Mouse (Mus musculus) frontal cortex, postnatal 36 days (tissue): Measurements from ENCODE around the gene Pak6.

Experiments used
- DNase-seq, 2 experiments: peaks; one replicate each; pipeline ENCODE4 v3.0.0; 2022; ENCODE audit warnings: low spot score in 2 of 2

The Pak6 gene

DNA sequence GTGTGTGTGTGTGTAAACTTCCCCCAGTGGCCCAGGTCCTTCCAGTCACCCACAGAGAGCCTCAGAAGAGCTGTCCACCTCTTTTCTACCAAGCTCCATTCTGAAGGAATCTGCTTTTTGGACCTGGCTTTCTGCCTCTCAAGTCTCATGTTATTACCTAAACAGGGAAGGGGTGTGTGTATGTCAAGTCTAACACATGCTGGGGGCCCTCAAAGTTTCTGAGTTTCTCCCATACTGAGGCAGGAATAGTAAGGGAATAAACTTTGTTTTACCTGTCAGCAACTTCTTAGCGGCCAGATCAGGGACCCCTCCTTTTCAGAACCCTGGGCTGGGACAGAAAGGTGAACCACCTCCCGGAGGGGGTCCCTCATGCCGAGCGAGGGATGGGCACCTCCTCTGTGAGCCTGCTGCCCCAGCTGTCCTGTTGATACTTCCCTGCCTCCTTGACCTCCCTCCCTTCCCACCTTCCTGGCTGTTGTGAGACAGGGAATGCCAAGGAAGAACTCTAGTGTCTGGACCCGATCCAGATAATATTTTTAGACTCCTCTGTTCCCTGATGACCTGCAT, 34.3 kb downstream of the Pak6 start:
- no peak for DNase-seq

DNA sequence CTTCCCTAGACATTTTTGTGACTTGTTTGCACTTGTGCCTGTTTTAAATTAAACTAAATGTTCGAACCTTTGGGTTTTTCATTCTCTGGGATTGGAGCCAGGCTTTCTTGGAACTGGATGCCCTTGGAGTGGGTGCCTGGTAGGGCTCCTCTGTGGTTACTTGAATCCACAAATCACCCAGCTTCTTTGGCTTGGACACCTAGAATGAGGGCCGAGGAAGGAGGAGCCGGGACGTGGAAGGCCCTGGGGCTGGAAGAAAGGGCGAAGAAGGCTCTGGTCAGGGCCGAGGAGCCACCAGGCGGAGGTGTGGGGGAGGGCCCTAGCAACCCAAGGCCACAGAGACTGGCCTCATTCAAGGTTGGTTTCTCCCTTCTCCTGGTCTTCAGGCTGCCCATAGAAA, 34.9 kb downstream of the Pak6 start:
- no peak for DNase-seq

DNA sequence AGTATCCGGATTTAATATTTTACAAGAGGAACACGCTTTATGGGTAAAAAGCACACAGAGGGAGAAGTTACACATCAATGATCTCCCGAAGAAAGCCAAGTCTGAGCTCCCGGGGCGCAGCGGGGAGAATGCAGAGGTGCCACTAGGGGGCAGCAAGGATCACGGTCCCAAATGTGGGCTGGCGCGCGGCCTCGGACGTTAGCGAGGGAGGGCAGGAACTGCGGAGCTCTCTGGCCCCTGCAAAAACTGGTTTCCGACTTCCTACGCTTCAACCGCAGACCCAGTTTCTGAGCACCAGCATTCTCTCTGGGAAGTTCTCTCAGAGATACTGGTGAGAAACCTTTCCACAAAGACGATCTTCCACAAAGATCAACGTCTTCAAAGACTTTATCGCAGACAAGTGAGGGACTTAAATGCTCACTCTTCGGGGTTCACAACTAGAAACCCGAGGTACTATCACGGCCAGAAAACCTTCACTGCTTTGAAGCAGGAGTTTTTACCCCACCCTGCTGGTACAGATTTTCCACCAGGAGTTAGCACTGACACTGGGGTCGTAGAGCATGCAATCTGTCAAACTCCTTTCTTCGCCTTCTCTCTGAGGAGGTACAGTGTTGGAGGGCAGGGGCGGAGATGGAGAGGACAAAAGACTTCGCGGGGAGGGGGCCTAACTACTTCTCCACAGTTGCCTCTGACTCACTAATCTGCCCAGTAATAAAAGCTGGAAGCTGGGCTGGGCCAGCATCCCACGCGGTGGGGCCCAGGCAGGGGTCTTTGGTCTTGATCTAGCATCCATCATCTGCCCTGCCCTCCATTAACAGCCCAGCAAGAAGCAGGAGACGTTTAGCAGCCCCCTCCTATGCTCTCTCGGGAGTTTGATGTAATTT, 37.3 kb downstream of the Pak6 start:
- DNase-seq = peak; percentile 69 to 81

DNA sequence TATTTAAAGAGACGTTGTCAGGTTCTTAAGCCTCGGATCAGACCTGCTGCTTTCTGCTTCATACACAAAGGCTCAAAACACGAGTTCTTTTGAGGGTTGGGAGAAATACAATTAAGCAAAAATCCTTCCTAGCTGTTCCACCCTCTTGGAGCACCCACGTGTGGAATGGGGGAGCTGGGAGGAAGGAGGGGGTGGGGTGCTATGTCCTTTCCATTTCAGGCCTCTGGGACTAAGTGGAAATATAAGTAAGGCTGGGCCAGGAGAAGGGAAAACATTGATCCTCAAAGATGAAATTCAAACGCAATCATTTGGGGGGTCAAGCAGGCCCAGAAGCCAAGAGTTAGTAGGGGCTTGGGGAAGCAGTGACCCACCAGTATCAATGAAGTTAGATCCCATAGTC, 38.1 kb downstream of the Pak6 start:
- DNase-seq = no peak

DNA sequence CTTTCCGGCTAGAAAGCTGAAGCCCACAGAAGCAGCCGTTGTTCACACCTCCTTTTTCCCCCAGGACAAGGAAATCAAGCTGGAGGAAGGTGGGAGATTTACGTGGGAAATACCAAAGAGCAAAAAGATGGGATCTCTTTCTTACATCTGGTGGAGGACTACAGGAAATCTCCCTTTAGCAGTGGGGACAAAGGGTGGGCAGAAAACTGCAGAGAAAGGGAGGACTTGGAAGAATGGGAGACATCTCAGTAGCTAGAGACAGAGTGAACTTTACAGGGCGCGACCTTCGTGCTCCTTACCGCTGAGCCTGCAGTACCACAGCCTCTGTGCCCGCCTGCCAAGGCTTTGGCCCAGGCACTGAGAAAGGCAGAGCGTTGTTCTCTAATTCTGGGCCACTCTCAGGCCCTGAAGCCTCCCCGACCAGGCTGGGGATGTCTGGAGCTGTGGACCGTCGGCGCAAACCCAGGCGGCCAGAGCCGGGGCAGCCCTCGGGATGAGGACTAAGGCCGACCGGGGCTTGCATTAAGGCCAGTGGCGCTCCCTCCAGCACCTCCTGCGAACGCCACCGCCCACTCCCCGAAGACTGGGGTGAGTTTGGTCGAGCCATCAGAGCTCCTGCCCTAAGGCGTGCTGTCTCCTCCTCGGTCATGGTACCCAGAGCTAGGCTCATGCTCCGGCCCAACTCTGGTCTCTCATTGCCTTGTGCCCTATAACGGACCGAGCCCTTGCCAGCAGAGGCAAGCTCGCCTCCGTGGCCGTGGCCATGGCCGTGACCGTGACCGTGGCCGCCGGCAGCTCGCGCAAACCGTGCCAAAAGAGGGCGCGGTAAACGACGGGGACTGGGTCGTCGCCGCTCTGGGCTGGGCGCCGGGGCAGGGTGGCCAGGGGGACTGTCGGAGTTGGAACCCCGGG, 39.1 kb downstream of the Pak6 start:
- no peak for DNase-seq

DNA sequence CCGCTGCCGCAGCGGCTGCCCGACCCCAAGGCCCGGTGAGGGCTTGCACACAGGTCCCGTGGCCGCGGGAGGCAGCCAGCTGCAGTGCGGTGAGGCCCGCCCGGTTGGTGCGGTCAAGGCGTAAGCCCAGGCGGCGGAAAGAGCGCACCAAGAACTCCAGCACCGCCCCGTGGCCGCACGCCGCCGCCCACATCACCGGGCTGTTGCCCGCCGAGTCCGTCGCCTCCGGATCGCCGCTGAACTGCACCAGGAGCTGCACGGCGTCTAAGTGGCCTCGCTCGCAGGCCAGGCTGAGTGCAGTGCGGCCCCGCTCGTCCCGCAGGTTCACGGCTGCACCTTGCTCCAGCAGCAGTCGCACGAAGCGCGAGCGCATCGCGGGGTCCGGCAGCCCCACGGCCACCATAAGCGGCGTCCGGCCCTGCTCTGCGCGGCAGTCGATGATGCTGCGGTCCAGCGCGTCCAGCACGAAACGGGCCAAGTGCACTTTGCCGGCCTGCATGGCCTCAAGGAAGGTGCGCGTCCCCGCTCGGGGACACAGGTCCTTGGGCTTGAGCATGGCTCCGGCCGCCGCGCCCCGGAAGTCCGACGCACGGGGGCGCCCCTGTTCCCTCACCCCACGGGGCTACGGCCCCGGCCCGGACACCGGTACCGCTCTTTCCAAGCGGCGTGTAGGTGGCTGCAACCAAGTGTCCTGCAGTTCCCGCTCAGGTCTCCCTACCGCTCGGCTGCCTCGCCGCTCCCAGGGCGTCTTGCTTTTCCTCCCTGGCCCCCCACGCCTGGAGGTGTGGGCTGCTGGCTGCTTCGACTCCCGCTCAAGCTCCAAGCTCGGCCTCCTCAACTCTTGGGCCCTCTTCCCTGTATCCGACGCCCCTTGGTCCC, 40.0 kb downstream of the Pak6 start:
- no peak for DNase-seq

DNA sequence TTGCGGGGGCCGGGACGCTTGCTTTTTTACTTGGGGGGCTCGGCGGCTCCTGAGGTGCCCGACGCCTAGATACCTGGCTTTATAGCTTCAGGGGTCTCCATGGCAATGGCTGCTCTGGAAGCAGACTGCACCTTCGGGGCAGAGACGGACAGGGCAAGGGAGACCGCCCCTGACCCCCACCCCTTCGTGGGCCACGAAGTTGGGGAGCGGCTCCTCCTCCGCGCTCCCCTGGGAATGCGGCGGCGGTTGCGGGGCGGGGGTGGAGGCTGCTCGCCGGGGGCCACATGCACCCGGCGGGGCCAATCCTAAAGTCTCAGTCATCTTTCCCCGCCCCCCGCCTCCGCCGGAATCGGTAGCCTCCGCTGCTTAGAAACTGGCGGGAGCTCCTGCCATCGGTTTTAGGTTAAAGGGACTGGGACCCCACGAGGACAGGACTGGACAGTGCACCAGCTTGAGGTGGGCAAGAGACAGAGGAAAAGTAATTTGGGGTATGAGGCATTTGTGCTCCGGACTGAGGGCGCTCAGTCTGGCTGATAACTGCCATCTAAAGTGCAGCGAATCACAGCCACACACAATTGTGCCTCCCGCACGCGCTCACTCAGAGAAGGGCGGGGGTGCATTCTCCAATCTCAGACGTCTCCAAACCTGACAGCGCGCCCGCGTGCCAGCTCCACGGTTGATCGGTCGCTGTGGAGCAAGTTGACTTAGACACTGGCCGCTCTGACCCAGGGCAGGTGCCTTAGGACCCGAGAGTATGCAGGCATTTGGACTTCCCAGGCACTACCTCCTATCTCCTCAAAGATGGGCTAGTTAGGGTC, 41.0 kb downstream of the Pak6 start, which contains the start of gene Ankrd63:
Gene Ankrd63 (minus strand): TSS at position 51 of the 818 bp plus-strand sequence.
- DNase-seq = peak in 1 of 2 experiments; percentile 56

DNA sequence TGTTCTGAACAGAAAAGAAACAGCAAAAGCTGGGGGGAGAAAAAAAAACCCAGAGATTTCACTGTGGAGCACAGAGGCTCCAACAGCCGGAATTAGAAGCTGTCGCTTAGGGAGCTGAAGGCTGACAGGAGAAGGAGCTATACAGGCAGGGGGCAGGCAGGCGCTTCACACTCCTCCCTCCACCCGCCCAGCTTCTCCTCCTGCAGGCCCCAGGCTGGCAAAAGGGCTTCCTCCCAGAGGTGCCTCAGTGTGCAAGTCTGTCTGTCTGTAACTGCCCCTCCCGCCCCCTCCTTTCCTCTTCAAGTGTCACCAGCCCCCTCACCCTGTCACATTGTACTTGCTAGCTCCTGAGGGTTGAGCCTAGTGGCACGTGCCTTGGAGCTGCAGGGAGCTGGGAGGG, 43.3 kb downstream of the Pak6 start:
- peak in 1 of 2 experiments; percentile 41 for DNase-seq

DNA sequence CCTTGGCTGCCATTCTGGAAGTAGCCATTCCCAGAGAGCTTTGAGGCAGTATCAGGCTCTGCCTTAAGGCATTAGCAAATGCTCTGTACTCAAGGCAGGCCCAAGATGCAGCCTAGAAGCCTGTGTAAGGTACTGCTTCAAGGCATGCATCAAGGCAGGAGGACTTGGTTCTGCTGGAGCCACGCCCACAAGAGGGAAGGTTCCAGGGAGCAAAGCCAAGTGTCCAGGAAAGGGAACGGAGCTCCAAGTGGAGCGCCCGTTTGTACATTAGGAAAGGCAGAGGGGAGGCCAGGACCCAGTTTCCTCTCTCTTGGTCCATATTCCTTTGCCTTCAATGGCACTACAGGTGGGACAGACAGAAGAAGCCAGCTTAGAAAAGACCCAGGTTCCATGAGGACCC, 45.4 kb downstream of the Pak6 start:
- no peak for DNase-seq

DNA sequence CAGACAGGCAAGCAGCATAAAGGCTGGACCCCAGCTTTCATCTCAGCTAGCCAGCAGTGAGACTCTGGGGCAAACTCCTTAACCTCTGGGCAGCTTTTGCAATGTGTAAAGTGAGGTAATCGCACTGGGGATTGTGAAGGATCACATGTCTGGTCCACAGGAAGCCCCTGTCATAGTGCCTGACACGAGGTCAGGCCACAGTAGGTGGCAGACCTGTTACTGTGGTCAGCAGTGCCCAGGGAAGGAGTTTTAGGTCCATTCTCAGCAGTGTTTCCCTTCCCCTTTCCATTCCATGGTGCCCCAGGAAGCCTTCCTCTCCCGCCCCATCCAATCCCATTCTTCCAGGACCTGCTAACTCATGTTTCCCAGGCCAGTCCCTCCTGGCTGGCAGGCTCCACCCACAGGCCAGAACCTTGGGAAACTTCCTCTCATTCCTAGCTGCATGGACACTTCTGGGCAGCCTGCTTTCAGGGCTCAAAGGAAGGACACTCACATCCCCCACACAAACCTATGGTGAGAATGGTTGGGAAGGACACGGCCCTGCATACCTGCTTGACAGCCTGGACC, 46.6 kb downstream of the Pak6 start:
- no peak for DNase-seq

DNA sequence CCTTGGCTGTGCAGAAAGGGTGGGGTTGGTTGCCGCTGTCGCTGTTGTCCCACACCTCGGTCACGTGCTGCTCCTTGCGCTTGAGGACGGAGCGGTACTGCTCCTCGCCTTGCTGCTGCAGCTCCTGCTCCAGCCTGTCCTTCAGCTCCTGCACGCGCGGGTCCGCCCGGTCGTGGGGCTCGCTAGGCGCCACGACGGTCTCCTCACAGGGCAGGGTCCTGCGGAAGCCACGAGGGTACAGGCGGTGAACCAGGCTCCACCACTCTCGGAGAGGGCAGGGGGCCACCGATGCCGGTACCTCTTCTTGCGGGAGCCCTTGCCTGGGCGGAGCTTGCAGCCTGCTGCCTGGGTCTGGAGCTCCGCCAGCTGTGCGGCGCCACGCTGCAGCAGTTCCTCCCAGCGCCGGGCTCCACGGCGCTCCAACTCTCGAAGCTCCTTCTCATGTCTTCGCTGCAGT, 48.0 kb downstream of the Pak6 start:
- DNase-seq = peak in 1 of 2 experiments; percentile 57

DNA sequence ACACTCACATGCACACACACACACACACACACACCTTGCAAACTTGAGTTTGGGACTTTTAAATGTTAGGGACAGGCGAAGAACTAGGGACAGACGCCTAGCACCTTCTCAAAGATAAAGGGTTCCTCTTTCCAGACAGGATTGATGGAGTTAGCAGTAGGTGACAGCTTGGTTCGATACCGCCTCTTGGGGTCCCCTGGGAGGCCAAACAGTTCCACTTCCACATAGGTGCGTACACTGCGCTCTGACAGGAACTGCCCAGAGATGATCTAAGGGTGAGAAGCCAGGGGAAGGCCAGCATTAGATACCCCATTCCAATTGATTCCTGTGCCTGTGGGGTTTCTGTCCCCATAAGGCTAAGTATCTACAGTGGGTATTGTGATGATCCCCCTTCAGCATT, 50.5 kb downstream of the Pak6 start:
- no peak for DNase-seq

DNA sequence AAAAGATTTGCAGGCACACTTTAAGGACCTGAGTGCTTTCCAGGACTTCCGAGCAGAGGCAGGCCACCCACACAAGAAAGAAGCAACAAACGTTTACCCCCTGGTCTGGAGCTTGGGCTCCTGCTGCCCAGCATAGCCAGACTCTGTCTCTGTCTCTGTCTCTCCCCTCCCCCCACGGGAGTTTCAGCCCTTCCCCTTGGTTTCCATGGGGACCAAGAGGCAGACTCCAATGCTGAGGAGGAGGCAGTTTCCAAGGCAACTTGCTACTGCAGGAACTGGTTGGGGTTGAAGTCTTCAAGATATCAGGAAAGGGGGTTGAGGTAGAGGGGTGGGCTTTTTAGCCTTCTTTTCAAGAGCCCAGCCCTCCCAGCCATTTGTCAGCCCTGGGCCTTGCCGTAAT, 51.1 kb downstream of the Pak6 start:
- DNase-seq = peak in 1 of 2 experiments; percentile 79

DNA sequence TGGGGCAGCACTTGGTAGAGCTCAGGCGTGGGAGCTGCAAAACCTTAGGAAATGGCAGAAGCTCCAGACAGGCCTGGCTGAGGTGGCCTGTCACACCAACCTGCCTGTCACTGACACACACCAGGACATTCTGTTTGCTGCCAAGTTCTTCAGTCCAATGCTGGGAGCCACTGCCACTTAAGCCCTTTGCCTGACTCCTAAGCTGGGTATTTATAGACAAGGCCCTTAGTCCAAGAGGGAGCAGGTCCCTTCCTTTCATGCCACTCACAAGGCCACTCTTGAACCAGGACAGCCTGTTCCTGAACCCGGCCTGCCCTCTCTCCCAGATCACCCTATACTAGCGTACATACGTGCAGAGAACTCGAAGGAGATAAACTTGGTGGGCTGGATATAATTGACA, 53.6 kb downstream of the Pak6 start:
- DNase-seq = no peak

DNA sequence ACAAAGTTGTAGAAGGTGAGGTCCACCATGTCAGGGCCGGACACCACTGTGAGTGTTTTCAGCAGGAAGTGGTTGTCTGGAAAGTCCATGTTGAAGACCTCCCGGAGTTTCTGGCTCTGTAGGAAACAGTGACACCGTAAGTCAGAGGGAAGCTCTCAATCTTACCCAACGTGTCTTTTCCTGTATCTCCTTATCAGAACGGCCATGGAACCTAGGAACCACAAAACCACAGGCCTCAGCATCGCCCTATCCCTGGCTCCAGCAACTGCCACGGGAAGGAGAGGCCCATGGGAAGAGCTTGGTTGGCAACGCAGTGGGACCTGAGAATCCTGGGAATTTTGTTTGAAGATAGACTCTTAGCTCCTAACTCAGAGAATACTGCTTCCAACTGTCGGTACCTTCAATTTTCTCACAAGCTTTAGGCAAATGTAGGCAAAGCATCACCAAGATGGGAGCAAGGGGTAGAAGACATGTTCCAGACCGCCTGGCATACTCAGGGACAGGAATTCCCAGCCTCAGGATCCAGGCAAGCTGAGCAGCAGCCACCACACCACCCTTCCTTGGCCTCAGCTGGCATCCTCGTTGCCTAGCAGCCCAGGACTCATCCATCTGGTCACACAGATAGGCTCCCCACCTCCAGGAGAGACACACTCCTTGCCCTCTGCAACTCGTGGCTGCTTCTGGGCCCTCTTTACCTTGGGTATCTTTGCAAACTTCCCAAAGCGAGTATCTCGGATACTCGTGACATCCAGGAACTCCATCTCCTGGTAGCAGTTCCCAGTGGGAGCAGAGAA, 60.8 kb downstream of the Pak6 start:
- no peak for DNase-seq

DNA sequence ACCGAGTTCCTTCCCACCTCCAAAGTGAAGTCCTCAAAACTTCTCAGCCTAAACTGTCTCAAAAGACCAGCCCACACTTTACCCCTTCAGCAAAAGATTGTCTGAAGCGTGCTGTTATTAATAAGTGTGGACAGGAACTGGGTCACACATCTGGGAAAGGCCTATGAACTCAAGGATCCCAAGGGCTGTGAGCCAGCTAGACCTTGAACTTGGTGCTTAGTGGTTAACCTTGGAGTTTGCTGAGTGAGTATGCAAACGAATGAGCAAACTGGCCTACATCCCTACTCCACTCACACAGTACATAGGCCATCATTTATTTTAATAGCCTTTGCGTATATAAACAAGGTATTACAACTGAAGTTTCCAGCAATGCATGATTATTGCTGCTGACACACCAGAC, 62.4 kb downstream of the Pak6 start:
- DNase-seq = no peak

DNA sequence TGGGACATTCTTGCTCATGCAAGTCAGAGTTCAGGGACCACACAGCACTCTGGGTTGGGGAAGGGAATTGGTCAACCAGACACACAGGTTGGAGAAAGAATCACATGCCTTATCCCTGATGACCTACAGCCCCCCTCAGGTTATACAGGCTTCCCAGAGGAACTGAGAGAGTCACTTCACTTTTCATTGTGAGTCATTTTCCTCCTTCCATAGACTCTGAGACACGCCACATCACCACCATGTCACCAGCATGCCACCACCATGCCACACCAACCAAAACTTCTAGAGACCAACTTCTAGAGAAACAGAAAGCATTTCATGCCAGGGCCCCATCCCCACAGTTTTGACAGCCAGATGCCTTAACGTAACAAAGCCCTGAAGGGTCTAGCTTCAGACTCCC, 63.8 kb downstream of the Pak6 start:
- no peak for DNase-seq

DNA sequence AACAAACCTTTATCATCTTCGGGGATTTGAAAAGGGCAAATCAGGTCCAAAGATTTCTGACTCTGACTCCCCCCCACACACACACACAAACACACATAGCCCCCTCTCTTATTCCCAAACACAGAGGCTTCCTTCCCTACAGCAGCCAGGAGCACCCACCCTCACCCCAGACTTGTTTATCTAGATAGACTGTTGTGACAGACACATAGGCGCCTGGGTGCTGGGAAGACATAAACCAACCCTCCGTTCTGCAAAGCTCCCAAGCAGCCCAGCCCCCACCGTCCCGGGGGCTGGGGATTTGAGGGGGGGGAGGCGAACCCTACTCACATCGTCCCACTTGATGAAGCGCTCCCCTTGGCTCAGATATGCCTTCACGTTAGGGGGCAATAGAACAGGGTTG, 64.8 kb downstream of the Pak6 start:
- no peak for DNase-seq

DNA sequence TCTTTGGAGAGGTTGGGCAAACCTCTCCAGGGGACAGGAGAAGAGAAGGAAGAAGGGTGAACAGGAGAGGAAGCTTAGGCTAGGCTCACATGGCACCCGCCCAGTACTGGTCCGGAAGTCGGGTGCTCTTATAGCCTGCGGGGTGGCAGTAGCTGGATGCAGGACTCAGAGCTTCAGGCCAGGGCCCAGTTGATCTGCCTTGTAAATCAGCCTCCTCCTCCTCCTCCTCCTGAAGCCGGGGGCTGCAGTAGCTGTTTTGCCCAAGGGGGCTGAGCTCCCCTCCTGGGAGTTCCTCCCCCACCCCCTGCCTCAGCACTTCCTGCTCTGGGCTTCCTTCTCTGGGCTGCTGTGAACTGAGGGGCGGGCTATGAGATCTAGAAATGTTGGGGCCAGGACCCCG, 65.2 kb downstream of the Pak6 start, which contains the start of gene Plcb2:
Gene Plcb2 (minus strand): TSS at position 102 of the 400 bp plus-strand sequence.
- DNase-seq = no peak
